Mouse (Mus musculus) thymus, postnatal 36 days (tissue): ENCODE measurements around the gene Retnlg.
"Not testable (repeated sequence)": the region's sequence is repeated elsewhere in the genome, so short reads cannot be mapped to it uniquely, and the experiment has no call there.

Source experiments
- DNase-seq, 2 experiments: peaks; one replicate each; pipeline ENCODE4 v3.0.0; 2022; ENCODE audit warnings: mixed read lengths in 2 of 2

Gene Retnlg

DNA sequence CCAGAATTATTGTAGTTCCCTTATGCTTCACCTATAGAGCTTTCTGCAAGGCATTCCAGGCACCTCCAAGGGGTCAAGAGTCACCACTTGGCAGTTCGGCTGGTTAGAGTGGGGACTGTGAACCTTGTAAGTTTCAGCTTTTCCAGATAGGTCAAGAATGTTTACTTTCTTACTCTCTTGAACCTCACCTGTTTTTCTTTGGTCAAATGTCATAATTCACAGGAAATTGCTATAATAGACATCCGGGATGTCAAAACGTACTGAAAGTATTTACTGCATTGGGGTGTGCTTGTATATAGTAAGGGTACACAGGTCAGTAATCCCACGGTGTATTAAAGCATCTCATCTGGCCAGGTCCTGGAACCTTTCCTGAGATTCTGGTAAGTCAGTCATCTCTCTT, at the start of gene Retnlg:
Retnlg (plus strand) TSS at position 301 of the 400 bp plus-strand sequence.
- DNase-seq = no peak

DNA sequence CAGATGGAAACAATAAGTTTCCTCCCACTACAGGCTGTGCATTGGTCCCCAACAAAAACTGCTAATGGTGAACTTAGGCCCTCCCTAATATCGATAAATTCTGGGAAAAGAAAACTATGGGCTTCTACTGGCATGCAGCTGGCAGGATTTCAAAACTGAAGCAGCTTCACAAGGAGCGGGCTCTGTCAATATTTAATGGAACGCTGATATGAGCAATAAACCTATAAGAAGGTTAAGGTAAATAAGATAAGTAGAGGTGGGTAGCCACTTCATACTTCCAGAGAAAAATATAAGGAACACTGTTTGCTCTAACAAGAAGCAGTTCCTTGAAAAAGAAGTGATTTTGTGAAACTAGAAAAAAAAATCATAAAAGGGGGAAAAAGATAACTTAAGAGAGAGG, 45.9 kb upstream of the Retnlg start:
- DNase-seq = no peak

DNA sequence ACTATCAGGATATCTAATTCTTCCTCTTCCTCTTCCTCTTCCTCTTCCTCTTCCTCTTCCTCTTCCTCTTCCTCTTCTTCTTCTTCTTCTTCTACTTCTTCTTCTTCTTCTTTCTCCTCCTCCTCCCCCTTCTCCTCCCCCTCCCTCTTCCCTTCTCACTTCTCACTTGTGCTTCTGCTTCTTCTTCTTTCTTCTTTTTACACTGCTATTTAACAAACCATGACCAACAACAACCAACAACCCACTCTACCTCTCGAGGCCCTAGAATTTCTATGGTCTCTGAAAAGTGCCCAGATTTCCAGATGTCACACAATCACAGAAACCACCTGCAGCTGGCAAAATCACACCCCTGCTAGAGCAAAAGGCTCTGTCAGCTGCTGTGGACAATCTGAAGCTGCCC, 44.8 kb upstream of the Retnlg start:
- DNase-seq = no peak

GRCm38 (mm10) chr16:48829060-48829459, 43.4 kb upstream of the Retnlg start:
- no peak for DNase-seq

DNA sequence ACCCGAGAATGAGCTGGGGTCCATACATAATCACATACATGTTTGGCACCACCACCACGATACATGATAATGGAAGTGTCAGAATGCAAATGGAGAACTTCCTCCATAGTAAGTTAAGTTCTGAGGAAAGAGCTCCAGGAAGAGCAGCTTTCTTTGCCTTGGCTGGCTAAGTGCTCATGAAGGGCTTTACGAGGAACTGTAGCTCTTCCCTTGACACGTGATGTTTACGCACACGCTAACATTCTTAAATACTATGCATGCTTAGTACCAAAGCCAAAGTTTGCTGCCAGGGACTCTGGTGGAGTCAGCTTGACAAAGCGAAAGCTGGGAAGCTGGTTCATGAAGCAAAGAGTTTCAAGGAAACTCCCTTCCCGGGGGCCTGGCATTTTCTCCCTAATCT, 40.4 kb upstream of the Retnlg start:
- no peak for DNase-seq

DNA sequence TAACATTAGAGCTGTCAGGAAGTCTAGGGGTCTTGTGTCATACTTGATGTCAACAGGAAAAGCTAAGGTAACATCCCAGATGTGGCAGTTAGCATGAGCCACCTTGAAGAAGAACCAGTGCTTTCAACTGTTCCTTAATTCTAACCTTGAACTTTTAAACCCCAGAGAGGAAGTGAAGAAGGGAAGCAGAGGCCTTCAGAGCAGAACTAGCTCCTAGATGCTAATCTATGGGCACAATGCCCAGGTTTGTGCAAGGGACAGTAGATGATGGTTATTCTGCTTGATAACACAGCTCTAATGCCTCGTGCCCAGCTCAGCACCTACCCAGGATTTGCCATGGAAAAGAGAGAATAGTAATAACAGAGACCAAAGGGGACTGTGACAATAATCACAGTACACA, 38.8 kb upstream of the Retnlg start:
- not testable (repeated sequence) for DNase-seq

GRCm38 (mm10) chr16:48842266-48842665, 30.2 kb upstream of the Retnlg start, which contains the start of gene Retnla:
Retnla (plus strand) TSS chr16:48842551.
- no peak for DNase-seq

GRCm38 (mm10) chr16:48843671-48844386, 28.6 kb upstream of the Retnlg start:
- no peak for DNase-seq

GRCm38 (mm10) chr16:48865004-48865403, 7.4 kb upstream of the Retnlg start:
- DNase-seq = not testable (repeated sequence)

DNA sequence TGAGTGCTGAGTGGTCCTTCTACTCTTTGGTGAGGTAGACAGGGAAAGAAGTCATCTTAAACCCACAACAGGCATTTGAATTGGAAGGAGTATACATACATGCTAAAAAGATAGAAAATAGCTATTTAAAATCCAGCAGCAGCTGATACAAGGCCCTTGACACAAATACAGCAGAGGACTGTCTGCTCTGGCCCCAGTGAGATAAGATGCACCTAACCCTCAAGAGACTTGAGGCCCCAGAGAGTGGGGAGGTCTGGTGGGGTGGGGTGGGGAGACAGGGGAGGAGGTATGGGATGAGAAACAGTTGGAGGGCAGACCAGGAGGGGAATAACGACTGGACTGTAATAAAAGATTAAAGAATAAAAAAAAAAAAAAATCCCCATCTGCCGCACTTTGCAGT, 4.7 kb upstream of the Retnlg start:
- DNase-seq = no peak

GRCm38 (mm10) chr16:48868663-48869062, 3.8 kb upstream of the Retnlg start:
- DNase-seq = no peak

DNA sequence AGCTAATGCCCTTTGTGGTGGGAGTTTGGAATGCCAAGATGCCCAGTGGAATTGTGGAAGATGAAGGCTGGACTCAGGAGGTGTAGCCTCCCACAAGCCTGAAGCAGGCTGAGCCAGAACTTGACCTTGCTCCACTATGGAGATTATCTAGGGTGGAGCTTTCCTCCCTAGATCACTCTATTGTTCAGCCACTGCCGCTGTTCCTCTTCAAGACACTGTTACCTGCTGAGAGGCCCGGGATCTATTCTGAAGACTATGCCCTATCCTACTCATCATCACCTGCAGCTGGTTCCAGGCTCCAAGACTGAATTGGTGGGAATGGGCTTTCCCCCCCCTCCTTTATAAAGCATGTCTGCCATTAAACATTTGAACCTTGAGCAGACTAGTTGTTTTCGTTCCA, 2.8 kb upstream of the Retnlg start:
- DNase-seq = no peak

- no peak for DNase-seq
These were observed 667 bp upstream of the Retnlg start for GRCm38 (mm10) chr16:48871754-48872153.

DNA sequence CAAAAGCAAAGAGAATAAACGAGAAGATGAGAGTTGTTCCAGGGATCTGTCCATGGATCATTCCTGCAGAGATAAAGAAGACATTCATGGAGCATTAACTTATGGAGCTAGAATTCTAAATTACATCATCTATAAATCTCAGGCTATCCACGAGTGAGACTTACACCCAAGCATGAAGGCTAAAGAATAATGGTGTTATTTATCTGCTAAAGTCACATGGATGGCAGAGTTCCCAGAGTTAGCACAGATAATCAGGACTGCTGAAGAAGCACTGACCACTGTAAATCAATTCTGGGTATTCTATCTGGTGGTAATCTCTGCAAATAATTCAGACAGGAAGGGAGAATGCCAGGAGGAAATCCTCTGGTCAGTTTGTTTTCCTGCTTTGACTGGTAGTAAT, 18.3 kb downstream of the Retnlg start:
- no peak for DNase-seq

DNA sequence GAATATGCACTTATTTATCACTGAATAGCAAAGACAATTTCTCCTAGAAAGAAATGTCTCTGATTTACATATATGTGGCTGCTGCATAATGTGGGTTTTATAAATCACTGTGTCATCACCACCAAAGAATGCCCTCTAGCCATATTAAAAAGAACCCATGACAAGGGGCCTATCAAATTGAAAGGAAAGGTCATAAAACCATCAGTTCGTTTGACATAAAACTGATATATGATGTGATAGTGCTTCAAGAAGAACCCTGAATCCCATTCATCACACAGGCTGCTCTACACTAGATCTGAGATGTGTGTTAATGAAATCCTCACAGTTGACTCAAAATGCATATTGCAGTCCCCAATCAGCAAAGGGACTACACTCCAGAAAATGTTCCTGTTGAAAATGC, 27.4 kb downstream of the Retnlg start:
- DNase-seq = no peak

DNA sequence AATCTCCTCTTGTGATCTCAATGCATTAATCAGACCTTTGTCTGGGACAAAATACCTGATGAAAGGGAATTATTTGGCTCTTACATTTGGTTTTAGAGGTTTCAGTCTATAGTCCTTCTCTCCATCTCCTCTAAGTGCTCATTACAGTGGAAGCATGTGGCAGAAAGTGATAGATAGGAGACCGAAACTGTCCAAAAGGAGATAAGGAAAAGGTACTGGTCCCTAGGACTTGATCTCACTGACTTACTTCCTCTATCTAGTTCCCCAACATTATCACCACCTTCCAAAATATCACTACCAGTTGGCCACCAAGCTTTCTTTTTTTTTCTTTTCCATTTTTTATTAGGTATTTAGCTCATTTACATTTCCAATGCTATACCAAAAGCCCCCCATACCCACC, 38.8 kb downstream of the Retnlg start:
- no peak for DNase-seq

DNA sequence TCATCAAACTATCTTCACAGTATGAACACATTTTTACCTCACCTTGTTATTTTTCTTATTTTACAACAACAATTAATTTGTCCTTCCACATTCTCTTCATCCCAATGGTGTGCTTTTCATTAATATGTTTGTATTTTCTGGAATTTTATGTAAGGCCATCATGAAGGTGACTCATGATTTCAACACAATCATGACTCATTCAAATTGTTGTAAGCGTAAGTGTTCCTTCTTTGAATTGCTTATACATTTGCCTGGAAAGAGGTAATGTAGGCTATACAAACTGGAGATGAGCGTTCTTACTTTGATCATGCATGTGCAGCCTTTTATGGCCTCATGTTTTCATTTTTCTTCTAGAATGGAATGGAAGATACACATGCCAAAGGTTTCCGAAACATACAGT, 40.8 kb downstream of the Retnlg start:
- no peak for DNase-seq

GRCm38 (mm10) chr16:48923724-48924123, 51.3 kb downstream of the Retnlg start:
- no peak for DNase-seq
